Mouse (Mus musculus) stomach, embryonic 14.5 days (tissue): Measurements from ENCODE around the gene Olfr665. TPM values are rescaled to one million over a fixed set of nuclear protein-coding genes. Genes with fewer than 3 reads are reported as not detected.
"Not testable (repeated sequence)": the region's sequence is repeated elsewhere in the genome, so short reads cannot be mapped to it uniquely, and the experiment has no call there.

Source experiments
- ATAC-seq: fragments of 200-750 bp; cut with Nextera tagmentation; 2 replicates; pipeline ENCODE4 v1.8.0; 2017; ENCODE audit warnings: low read depth, moderate TSS enrichment; ENCODE audit not compliant: insufficient number of reproducible peaks, insufficient read depth, low FRiP score
- H3K27ac ChIP-seq: fragments of 300-500 bp; sonication (generic); 2 replicates; pipeline ENCODE4 v1.5.1; 2014; ENCODE audit warnings: mild to moderate bottlenecking, low read length, moderate library complexity, mixed read lengths
- H3K27me3 ChIP-seq: fragments of 300-500 bp; sonication (generic); 2 replicates; pipeline ENCODE4 v1.6.1; 2014; ENCODE audit warnings: low read length, control low read depth, mixed read lengths; ENCODE audit not compliant: control insufficient read depth, insufficient read depth
- H3K36me3 ChIP-seq: fragments of 300-500 bp; sonication (generic); 2 replicates; pipeline ENCODE4 v1.6.1; 2014; ENCODE audit warnings: mild to moderate bottlenecking, control low read depth, low read length, moderate library complexity, mixed read lengths; ENCODE audit not compliant: control insufficient read depth, insufficient read depth
- H3K4me1 ChIP-seq: fragments of 300-500 bp; sonication (generic); 2 replicates; pipeline ENCODE4 v1.6.1; 2014; ENCODE audit warnings: low read length, control low read depth, mixed read lengths; ENCODE audit not compliant: control insufficient read depth, insufficient read depth
- H3K4me2 ChIP-seq: fragments of 300-500 bp; sonication (generic); replicated peaks from 2 replicates; pipeline ENCODE4 v1.6.1; 2014; ENCODE audit warnings: low read depth, low read length, control low read depth
- H3K4me3 ChIP-seq: fragments of 300-500 bp; sonication (generic); 2 replicates; pipeline ENCODE4 v1.5.1; 2014; ENCODE audit warnings: low read depth, low read length, control low read depth
- H3K9ac ChIP-seq: fragments of 300-500 bp; sonication (generic); replicated peaks from 2 replicates; pipeline ENCODE4 v1.6.1; 2014; ENCODE audit warnings: low read depth, mild to moderate bottlenecking, control low read depth, low read length, moderate library complexity, mixed read lengths
- H3K9me3 ChIP-seq: fragments of 300-500 bp; sonication (generic); 2 replicates; pipeline ENCODE4 v1.6.1; 2016; ENCODE audit warnings: low read depth, low read length, control low read depth; ENCODE audit not compliant: control insufficient read depth
- WGBS: fragments of 180-500 bp; shearing (Covaris S2); extraction: QIAGEN DNeasy Blood & Tissue Kit; methylation state at CpG from one replicate; pipeline ENCODE4 v1.1.7; 2014; 5-methylcytosine and 5-hydroxymethylcytosine counted together
- polyA plus RNA-seq: library from polyadenylated mRNA; unstranded; fragments of >200 nt; fragmentation: Nextera tagmentation; extraction: Ambion mirVana; gene quantifications from 2 replicates; pipeline ENCODE4 v1.2.1, GENCODE M21; 2014

Gene Olfr665
- polyA plus RNA-seq, result not detected in 2 replicates

DNA sequence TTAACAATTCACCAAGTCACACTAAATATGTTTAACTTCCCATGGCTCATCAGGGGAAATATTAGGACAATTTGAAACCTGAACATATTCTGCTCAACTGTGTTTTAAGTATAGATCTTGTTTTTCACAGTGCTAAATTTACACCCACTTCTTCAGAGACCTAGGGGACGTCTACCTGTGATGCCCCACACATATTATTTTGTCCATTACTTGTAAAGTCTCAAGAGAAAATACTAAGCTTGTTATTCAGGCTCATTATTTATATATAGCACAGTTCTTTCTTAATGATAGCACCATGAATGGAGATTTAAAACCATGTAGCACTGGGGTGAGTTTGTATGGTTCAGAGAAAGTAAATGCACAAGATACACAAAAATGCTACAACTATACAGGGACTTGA is at the start of gene Olfr665:
TSS of gene Olfr665 (plus strand) at position 301 of the 400 bp plus-strand sequence.
- no peaks in the 10 kb centered on the region for H3K9me3 ChIP-seq
- H3K27ac ChIP-seq, result no peak within 1 kb of the TSS

DNA sequence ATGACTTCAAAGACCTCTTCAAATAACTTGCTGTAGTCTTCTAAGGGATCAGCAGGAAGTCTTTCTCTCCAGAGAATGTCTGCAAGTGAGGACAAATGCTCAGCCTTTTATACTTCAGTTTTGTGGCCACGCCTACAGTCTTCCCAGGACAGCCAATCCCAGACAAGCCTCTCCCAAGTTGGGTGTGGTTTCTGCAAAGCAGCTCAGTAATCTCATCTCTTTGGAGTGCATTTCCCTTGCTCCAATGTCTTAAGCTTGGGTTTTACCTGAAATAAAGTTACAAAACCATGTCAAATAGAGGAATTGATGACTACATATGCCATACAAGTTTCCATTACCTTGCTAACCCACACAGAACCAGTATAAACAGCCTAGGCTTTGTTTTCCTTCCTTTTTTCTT is 35.3 kb upstream of the Olfr665 start, which contains the start of gene Usp17lb:
TSS of gene Usp17lb (minus strand) at position 101 of the 400 bp plus-strand sequence.
- 67% methylated on average over 1 of the region's 1 CpGs for WGBS
- Histone ChIP-seq H3K27me3 (no peaks in the 10 kb centered on the region), H3K9me3 (no peaks in the 10 kb centered on the region), H3K27ac (no peak within 1 kb of the TSS), H3K9ac (no peak within 1 kb of the TSS), H3K36me3 (no peaks in the 10 kb centered on the region), H3K4me1 (no peaks in the 10 kb centered on the region), H3K4me3 (no peak within 1 kb of the TSS), H3K4me2 (no peak within 1 kb of the TSS)
- ATAC-seq, result no peak

More for the DNA sequence above, at the start of gene Olfr665:
- 37% methylated on average over 1 of the region's 1 CpGs for WGBS
- Histone ChIP-seq H3K27me3 (no peaks in the 10 kb centered on the region), H3K9ac (no peak within 1 kb of the TSS), H3K4me2 (no peak within 1 kb of the TSS), H3K4me1 (no peaks in the 10 kb centered on the region), H3K36me3 (no peaks in the 10 kb centered on the region), H3K4me3 (no peak within 1 kb of the TSS)
- no peak for ATAC-seq

DNA sequence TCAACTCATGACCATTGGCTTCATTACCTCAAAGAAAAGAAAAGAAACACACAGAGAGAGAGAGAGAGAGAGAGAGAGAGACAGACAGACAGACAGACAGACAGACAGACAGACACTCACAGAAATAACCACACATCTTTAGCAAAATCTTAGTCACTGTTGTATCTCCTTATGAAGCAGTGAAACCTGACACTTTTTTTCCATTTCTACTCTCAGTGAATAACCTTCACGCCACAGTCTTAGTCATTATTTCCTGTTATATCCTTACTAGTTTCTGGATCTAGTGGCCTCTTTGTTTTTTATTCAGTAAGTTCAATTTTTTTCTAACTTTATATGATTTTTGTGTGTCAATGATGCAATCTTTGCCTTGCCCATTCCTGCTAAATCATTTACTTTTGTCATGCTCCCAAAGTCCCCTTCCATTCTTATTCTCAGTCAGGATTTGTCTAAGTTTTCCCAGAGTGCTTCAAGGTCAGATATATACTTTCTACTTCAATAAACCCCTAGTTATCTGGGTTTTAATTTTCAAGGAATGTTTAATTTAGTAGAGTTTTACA is 34.0 kb upstream of the Olfr665 start:
- ATAC-seq, result no peak
- Histone ChIP-seq H3K4me2 (no peak overlapping the region), H3K4me3 (no peak overlapping the region), H3K27ac (no peak overlapping the region), H3K4me1 (no peaks in the 10 kb centered on the region), H3K9me3 (no peaks in the 10 kb centered on the region), H3K36me3 (no peaks in the 10 kb centered on the region), H3K9ac (no peak overlapping the region), H3K27me3 (no peaks in the 10 kb centered on the region)
- WGBS, result 60% methylated on average over 1 of the region's 1 CpGs

GRCm38 (mm10) chr7:104851546-104851945 is 26.3 kb upstream of the Olfr665 start:
- not testable (repeated sequence) for H3K9me3 ChIP-seq, H3K4me1 ChIP-seq, H3K9ac ChIP-seq, H3K4me3 ChIP-seq, H3K4me2 ChIP-seq, H3K36me3 ChIP-seq, H3K27ac ChIP-seq, ATAC-seq, H3K27me3 ChIP-seq
- WGBS, result 84% methylated on average over 2 of the region's 2 CpGs

GRCm38 (mm10) chr7:104855248-104855750 is 22.5 kb upstream of the Olfr665 start:
- no peaks in the 10 kb centered on the region for H3K36me3 ChIP-seq
- no peaks in the 10 kb centered on the region for H3K27me3 ChIP-seq
- ATAC-seq, result no peak
- no peak overlapping the region for H3K27ac ChIP-seq
- no peak overlapping the region for H3K9ac ChIP-seq
- H3K9me3 ChIP-seq, result no peaks in the 10 kb centered on the region
- H3K4me3 ChIP-seq, result no peak overlapping the region
- H3K4me2 ChIP-seq, result no peak overlapping the region
- WGBS, result 80% methylated on average over 3 of the region's 3 CpGs
- H3K4me1 ChIP-seq, result no peaks in the 10 kb centered on the region

GRCm38 (mm10) chr7:104856709-104857108 is 21.1 kb upstream of the Olfr665 start, which contains the start of gene Usp17la:
Gene Usp17la (plus strand): TSS chr7:104857009.
- not testable (repeated sequence) for ATAC-seq, H3K9me3 ChIP-seq, H3K4me3 ChIP-seq, H3K27ac ChIP-seq, H3K36me3 ChIP-seq, H3K4me2 ChIP-seq, H3K9ac ChIP-seq, H3K27me3 ChIP-seq, H3K4me1 ChIP-seq
- 77% methylated on average over 2 of the region's 2 CpGs for WGBS

DNA sequence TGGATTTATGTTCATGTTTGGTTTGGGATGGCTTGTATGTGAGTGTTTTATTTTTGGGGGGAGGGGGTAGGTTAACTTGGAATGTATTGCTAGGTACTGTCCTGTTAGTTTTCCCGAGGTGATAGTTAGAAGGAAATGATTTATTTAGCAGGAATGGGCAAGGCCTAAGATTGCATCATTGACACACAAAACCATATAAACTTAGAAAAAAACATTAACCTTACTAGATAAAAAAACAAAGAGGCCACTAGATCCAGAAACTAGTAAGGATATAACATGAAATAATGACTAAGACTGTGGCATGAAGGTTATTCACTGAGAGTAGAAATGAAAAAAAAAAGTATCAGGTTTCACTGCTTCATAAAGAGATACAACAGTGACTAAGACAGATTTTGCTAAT is 20.1 kb upstream of the Olfr665 start:
- H3K4me1 ChIP-seq, result no peaks in the 10 kb centered on the region
- H3K4me2 ChIP-seq, result no peak overlapping the region
- no peak overlapping the region for H3K9ac ChIP-seq
- no peak for ATAC-seq
- no peak overlapping the region for H3K4me3 ChIP-seq
- no peaks in the 10 kb centered on the region for H3K36me3 ChIP-seq
- 69% methylated on average over 1 of the region's 1 CpGs for WGBS
- no peaks in the 10 kb centered on the region for H3K9me3 ChIP-seq
- H3K27me3 ChIP-seq, result no peaks in the 10 kb centered on the region
- H3K27ac ChIP-seq, result no peak overlapping the region

DNA sequence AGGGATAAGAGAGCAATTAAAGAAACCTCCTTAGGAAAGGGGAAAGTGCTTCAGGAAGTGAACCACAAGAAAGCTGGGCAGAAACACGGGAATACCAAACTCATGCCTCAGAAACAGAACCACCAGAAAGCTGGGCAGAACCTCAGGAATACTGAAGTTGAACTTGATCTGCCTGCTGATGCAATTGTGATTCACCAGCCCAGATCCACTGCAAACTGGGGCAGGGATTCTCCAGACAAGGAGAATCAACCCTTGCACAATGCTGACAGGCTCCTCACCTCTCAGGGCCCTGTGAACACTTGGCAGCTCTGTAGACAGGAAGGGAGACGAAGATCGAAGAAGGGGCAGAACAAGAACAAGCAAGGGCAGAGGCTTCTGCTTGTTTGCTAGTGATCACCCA is 16.4 kb upstream of the Olfr665 start:
- Histone ChIP-seq H3K9ac (no peak overlapping the region), H3K4me1 (no peaks in the 10 kb centered on the region), H3K27ac (no peak overlapping the region), H3K9me3 (no peaks in the 10 kb centered on the region), H3K36me3 (no peaks in the 10 kb centered on the region), H3K27me3 (no peaks in the 10 kb centered on the region), H3K4me2 (no peak overlapping the region), H3K4me3 (no peak overlapping the region)
- no peak for ATAC-seq
- 81% methylated on average over 3 of the region's 3 CpGs for WGBS

DNA sequence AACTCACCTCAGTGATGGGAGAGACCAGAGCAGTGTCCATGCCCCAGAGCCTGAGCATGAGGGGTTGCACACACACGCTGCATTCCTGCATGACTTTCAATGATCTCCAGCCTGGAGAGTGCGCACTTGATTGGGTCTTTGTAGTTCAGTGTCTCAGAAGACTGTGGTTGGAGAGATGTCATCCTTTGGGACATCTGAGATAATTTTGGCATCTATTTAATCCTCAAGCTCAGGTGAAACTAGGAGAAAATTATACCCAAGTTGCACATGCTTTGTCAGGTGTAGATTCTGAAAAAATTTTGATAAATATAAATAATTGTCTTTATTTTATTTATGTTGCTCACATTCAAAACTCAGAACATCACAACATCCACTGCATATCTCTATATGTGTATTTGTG is 18.0 kb downstream of the Olfr665 start, which contains the start of gene Olfr666:
TSS of gene Olfr666 (minus strand) at position 101 of the 400 bp plus-strand sequence.
- no peaks in the 10 kb centered on the region for H3K9me3 ChIP-seq
- H3K9ac ChIP-seq, result no peak within 1 kb of the TSS
- 83% methylated on average over 2 of the region's 2 CpGs for WGBS
- H3K27me3 ChIP-seq, result no peaks in the 10 kb centered on the region
- H3K4me3 ChIP-seq, result no peak within 1 kb of the TSS
- no peak within 1 kb of the TSS for H3K4me2 ChIP-seq
- no peak within 1 kb of the TSS for H3K27ac ChIP-seq
- H3K36me3 ChIP-seq, result no peaks in the 10 kb centered on the region
- no peak for ATAC-seq
- H3K4me1 ChIP-seq, result no peaks in the 10 kb centered on the region
